Mouse (Mus musculus): ENCODE results near the gene Gmfb.
A peak's percentile ranks its signal among the peaks of the same experiment; 100 is the strongest.

Gmfb gene

DNA sequence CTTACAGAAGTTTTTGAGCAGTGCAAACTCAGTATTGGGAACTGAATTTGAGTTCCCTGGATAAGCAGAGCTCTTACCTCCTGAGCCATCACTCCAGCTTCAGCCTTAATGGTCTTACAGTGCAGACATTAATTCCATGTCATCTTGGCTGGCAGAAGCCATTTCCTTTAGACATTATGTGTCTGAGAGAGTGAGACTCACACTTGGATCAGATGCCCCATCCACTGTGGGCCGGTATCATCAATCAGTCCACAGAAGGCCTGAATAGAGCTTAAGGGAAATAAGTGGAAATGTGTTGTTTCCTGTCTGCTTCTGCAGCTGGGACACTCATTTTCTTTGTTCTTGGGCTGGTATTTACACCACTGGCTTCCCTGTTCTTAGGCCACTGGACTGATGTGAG is 18.3 kb downstream of the Gmfb start:
- DNase-seq (ENCODE audit: extremely low spot score, low read depth, low spot score): no peak

DNA sequence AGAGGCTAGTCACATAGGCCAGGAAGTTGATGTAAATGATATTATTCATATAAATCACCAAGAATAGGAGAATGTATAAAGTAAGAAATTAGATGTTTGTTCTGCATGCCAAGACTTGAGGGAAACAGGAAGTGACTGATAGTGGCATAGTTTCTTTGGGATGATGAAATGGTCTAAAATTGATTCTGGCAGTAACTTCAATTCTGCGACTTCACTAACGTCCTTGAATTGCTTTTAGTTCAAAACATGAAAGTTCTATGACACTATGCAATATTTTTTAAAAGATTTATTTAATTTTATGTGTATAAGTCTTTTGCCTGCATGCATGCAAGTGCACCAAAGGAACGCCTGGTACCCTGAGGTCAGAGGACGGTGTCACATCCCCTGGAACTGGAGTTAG is 18.8 kb downstream of the Gmfb start:
- no peak for DNase-seq (ENCODE audit: extremely low spot score, low read depth, low spot score)

DNA sequence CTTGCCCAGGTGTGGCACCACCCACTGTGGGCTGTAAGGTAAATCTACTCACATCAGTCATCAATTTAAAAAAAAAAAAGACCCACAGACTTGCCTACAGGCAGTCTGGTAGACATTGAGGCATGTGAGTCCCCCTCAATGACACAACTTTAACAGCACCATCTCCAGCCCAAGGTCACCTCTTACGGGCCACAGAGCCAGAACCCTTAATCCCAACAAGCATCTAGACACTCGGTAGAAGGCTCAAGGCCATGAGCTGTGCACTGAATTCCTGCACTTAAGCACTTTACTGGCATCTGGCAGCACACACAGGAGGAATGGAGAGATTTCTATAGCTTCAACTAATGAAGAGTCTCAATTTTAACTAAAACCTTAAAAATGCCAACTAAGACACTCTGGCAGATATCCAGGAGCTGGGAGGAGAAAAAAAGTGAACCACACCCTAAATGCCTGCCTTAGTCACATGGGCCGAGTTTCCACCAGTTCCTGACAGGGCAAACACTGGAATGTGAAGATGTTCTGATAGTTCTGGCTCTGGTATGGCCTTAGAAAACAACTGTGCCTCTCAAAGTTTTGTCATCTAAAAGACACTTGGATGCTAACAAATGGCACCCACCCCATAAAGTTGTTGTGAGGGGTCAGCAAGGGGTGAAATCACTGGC is 21.2 kb downstream of the Gmfb start:
- no peak for DNase-seq (ENCODE audit: extremely low spot score, low read depth, low spot score)

DNA sequence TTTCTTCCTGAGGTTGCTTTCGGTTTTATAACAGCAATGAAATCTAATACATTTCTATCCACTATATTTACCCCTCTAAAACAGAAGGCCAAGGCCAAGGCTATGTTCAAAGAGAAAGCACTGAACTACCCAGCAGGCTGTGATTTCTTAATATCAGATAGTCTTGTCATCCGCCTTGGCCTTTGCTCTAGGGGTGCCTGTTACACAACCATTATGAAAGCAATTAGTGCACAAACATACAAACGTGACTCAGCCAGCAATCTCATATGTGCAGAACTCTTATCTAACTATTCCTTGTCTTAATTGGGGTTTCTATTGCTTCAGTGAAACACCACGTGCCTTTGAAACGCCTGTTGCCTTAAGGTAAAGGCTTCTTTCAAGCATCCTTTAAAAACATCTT is 27.9 kb downstream of the Gmfb start:
- DNase-seq (ENCODE audit: extremely low spot score, low read depth, low spot score): no peak

DNA sequence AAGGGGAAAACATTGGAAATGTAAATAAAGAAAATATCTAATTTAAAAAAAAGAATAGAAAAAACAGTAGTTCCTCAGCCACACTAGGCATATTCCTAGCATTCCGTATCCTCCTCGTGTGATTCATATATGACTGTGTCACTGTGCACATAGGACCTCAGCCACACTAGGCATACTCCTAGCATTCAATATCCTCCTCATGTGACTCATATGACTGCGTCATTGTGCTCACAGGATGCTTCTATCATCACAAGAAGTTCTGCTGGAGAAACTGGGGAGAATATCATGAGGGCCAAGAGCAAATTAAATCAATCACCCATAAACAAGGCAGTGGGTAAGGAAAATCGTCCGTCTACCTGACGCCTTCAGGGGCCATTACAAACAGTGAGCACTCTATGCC is 31.3 kb downstream of the Gmfb start:
- DNase-seq (ENCODE audit: extremely low spot score, low read depth, low spot score): no peak

DNA sequence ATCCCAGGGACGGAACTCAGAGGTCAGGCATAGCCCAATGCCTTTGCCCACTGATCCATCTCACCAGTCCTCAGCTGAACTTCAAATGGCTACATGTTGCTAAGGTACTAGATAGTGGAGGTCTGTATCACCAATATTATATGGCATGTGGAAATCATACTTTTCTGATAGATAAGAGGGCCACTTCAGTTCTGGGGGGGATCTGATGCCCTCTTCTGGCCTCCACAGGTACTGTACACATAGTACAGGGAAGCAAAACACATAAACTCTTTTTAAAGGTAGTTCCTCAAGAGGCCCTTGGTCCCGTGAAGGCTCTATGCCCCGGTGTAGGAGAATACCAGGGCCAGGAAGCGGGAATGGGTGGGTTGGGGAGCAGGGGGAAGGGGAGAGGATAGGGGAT is 31.7 kb downstream of the Gmfb start:
- no peak for DNase-seq (ENCODE audit: extremely low spot score, low read depth, low spot score)

DNA sequence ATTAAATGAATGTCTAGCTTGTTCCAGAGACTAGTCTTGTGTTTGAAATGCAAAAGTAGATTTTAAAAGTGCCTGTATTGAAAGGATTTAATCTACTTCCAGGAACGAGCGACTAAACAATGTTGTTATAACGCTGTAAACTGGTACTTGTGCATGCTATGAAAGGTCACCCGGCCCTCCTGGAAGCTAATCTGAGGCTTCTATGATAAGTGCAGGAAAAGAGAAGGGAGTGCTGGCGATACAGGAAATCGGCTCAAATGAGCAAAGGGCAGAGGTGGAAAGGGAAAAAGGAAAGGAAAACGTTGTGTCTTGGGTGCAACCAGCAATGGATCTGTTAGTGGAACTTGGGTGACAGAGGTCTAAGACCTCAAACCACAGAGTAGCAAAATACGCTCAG is 33.5 kb downstream of the Gmfb start:
- DNase-seq (ENCODE audit: extremely low spot score, low read depth, low spot score): no peak

DNA sequence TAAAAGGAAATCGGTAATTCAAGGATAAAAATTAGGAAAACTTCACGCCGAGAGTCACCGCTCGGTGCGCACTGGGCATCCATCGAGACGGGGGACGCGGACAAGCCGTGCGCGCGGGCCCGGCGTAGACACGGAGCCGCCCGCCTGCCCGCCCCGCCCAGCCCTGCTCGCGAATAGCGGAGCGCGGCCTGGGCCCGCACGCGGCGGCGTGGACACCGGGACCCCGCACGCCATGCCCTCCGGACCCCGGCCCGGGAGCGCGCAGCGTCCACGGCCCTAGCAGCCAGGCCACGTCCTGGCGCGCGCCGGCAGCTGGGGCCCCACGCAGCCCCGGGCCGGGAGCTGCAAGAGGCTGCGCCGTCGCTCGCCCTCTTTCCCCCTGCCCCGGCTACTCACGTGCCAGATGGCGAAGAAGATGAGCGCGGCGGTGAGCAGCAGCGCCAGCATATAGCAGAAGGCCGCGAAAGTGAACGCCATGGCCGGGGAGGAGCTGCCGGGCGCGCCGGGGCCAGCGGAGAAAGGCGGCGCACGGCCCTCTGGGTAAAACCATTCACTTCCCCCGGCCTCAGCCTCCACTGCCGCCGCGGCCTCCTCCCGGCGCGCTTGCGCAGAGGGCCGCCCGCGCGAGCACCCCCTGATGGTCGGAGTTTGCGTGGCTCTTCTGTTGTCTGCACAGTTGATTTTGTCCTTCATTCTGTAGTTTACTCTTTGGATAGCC is 34.1 kb downstream of the Gmfb start, which contains the start of gene Cnih1:
Cnih1 (minus strand) TSS at position 625 of the 718 bp plus-strand sequence.
- peak; percentile 71 for DNase-seq (ENCODE audit: extremely low spot score, low read depth, low spot score)

DNA sequence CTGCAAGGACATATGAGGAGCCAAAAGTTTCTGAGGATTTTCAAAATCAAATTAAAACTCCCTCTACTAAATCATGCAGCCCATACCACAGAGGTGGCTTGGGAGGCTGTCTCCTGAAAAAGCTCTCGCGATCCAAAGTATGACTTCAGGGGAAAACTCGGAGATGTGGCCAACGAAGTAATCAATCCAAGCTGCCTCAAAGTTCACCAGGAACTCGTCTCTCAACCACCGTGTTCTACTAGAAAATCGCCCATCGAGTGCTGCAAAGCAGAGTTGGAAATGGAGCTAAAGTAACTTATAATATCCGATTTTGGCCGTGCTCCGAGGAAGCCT is 34.6 kb downstream of the Gmfb start:
- DNase-seq (ENCODE audit: extremely low spot score, low read depth, low spot score): peak; percentile 18

DNA sequence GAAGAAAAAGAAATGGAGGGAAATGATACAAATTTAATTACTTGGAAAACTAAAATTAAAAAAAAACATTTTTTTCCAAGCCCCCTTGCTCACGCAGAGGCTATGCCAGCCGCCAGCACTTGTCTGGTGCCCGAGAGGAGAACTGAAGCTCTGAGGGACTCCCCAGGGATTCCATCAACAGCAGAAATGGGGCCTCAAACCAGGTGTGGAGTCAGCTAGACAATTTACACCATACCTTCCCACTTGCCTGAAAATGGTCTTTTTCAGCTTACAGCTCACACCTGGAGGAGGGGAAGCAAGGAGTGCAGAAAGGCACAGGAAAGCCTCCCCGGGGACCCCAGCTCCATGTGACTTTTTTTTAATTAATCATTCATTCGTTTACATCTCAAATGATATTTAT is 36.8 kb downstream of the Gmfb start:
- no peak for DNase-seq (ENCODE audit: extremely low spot score, low read depth, low spot score)

DNA sequence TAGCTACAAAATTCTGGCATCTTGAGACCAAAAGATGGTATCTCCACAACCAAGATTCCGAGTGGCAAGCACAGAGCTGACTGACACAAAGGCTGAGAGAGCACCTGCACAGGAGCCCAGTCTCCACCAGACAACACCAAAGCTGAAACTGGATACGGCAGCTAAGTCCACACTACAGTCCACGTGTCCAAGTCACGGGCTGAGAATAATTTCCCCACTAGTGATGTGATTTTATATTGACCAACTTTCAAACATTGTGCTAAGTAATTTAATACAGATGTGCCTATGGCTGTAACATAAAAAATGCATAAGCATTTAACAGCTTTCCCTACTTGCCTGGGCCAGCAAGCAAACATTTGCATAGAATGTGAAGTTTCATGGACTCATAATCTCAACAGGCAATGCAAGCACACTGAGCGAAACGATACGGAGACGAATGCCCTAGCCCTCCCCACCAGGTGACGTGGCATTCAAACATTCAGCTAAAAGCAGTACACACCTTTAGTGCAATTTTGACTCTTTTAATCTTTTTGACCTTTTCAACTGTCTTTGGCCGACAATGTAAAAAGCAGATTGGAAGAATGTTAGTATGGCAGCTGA is 38.6 kb downstream of the Gmfb start:
- DNase-seq (ENCODE audit: extremely low spot score, low read depth, low spot score): no peak

DNA sequence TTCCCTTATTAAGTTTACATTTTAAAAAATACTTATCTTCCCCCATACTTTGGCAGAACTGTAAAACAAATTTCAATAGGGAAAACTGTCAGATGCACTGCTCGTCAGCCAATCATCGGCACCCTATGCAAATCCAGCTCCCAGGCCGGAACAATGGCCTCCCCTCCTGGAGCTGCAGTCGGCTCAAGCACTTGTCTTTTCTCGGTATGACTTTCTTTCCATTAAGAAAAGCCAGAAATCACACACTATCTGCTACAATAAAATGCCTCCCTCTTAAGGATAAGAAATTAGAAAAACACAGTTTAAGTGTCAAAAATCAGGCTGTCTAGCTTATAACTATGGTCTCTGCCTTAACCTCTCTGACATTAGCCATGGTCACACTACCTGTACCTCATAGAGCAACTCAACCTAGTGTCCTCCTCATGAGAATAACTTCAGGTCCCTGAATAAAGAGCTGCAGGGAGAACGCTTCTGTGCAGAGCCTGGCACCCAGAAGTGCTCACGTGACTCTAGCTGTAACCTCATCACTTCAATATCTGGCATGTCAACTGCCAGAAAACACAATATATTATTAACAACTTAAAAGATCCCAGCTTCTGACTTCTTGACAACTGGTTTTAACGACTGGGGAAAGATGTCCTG is 39.7 kb downstream of the Gmfb start:
- no peak for DNase-seq (ENCODE audit: extremely low spot score, low read depth, low spot score)

DNA sequence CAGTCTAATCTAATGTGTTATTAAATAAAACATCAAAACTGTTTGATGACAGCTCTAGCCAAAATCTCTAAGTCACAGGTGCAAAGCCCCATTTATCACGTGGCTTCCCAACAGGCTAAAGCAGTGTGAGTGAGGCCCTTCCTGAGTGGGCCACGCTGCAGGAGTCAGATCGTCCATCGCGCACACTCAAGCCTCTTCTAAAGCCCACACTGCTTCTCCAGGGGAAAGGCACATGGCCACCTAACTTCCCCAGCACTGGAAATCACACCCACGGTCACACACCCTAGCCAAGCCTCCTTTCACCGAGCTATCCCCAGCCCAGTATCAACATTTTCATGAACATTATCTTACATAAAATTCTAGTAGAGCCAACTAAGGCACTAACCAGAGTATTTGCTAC is 41.0 kb downstream of the Gmfb start:
- DNase-seq (ENCODE audit: extremely low spot score, low read depth, low spot score): no peak

DNA sequence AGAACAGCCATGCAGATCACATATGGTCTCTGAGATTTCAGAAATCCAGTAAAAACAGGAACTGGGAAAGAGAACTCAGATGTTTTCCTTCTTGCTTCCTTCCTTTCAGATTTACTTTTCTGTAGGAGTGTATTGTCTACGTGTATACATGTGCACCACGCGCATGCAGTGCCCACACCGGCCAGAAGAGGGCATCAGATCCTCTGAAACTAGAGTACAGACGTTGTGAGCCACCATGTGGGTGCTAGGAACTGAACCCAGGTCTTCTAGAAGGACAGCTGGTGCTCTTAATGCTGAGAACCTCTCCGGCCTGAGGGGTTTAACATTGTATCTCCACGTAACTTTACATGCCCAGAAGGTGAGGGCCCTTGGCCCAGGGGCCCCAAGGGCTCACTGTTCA is 42.8 kb downstream of the Gmfb start:
- DNase-seq (ENCODE audit: extremely low spot score, low read depth, low spot score): no peak

DNA sequence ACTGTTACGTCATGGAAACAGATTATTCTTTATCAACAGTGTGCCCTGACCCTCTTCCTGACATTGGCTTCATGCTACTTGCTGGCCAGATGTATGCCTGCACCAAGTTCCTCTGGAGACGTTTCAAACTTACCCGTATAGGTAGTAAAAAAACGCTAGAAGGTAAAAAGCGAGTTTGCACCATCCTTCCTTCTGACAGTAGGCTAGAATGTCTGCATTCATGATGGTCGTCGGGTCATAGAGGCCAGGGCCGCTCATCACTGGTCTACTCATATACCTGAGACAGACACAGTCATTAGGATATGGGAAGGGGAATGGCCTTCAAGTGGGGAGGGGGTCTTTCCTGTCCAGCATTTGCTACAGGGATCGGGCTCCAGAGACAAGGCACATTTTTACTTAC is 43.3 kb downstream of the Gmfb start:
- DNase-seq (ENCODE audit: extremely low spot score, low read depth, low spot score): no peak

DNA sequence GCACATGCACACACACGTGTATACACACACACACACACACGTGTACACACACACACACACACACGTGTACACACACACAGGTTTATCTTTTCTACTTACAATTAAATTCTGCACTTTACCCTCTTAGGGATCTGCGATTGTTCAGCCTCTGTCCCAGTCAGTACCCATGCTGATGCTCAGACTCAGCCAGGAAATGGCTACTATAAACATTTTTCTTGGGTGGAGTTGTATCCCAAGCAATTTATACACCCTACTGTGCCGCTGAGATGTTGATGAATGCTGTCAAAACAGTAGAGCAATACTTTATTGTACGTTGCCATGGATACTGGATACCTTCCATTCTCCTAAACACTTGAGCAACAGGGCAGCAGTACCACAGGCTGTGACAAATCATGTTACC is 52.0 kb downstream of the Gmfb start:
- DNase-seq (ENCODE audit: extremely low spot score, low read depth, low spot score): no peak

DNA sequence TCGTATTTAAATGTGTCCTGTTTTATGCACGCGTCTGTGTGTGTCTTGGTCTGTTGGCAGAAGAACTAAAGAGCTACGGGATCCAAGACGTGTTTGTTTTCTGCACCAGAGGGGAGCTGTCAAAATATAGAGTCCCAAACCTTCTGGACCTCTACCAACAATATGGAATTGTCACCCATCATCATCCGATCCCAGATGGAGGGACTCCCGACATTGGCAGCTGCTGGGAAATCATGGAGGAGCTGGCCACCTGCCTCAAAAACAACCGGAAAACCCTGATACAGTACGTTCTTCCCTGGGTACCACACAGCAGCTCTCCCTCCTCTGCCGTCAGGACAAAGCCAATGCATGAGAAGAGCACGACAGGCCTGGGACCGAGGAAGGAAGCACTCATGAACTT is 54.9 kb downstream of the Gmfb start:
- no peak for DNase-seq (ENCODE audit: extremely low spot score, low read depth, low spot score)

DNA sequence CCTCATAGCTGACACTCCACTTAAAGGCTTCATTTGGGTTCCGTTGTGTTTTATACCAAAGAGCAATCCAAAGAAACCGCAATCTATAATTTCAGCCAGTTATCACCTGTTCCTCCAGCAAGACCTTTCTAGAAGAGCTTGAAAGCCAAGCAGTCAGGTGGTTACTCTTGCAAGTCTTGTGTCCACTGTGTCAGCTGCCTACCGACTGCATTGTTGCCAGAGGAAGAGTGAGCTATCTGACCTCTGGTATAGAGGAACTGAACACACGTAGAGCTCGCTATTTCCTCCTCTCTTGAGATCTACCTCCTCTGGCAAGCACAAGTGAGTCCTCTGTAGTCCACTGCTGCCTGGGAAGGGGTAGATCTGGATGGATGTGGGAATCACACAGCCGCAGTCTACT is 60.9 kb downstream of the Gmfb start:
- no peak for DNase-seq (ENCODE audit: extremely low spot score, low read depth, low spot score)

DNA sequence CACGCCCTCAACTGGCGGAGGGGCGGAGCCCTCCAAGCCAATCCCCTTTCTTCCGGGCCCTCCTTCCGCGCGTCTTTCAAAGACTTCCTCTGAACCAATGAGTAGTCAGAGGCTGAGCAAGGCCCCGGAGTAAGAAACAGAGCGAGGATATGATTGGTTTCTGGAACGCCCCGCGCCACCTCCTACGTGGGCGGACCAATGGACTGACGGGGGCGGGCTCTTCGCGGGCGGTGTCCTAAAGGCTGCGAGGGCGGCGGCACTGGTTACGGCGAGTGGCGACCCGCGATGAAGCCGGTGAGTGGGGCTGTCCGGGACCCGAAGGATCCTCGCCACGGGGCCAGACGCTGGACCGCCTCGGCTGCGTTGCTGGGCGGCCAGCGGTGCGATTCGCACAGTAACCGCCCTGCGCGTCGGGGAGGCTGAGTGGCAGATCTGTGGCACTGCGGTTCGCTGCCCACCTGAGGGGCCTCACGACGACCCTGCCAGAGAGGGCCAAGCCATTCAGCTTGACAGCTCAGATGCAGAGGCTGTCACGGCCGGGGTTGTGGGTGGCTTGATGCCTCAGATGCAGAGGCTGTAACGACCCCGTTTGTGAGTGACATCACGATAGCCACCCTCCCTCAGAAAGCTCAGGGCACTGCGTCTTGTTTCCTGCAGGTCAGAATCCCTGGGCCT is 61.5 kb downstream of the Gmfb start, which contains the start of gene Cdkn3:
Cdkn3 (plus strand) TSS at position 187 of the 675 bp plus-strand sequence.
- DNase-seq (ENCODE audit: extremely low spot score, low read depth, low spot score): peak; percentile 73

DNA sequence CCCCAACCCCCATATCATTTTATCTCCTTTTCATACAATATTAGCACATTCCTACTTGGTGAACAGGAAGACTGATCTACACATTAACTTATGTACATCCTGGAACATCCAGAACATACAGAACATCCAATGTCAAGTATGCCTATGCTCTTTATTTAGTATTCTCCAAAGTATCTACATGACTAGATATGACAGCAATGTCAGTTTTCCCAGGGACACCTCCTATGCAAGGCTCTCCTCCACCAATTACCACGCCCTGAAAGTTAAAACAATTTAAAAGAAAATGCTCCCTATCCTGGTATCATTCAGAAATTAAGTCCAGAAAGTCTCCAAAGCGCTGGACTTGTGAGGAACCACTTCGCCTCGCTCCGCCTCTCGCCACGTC is 62.1 kb downstream of the Gmfb start:
- no peak for DNase-seq (ENCODE audit: extremely low spot score, low read depth, low spot score)
